Mouse (Mus musculus) CH12.LX (cell line): ENCODE measurements around the gene Zfpm1. TPM values are rescaled to one million over a fixed set of nuclear protein-coding genes. Genes with fewer than 3 reads are reported as not detected.

Source experiments
- DNase-seq: peaks from one replicate; pipeline ENCODE4 v3.0.0-alpha.2; 2013; ENCODE audit errors: extremely low read depth
- H3K27ac ChIP-seq: 2 replicates; pipeline ENCODE4 v1.5.1; 2012; ENCODE audit warnings: low read depth, mild to moderate bottlenecking, control low read depth, moderate library complexity; ENCODE audit not compliant: insufficient read depth
- H3K27me3 ChIP-seq: replicated peaks from 2 replicates; pipeline ENCODE3; 2012; ENCODE audit warnings: inconsistent platforms
- H3K36me3 ChIP-seq, 2 experiments: replicated peaks in 1 of 2; 2 replicates each; pipeline versions ENCODE3 to v1.6.1; 2012; ENCODE audit warnings: inconsistent platforms in 1 of 2, low read length in 1 of 2, mild to moderate bottlenecking in 1 of 2, mixed read lengths in 1 of 2, moderate library complexity in 1 of 2; ENCODE audit not compliant: control insufficient read depth in 1 of 2, insufficient read depth in 1 of 2
- H3K4me1 ChIP-seq, 2 experiments: 2 replicates each; pipeline ENCODE4 v1.6.1; 2012; ENCODE audit warnings: inconsistent platforms in 1 of 2, moderate library complexity in 1 of 2; ENCODE audit not compliant: insufficient read depth in 2 of 2, control insufficient read depth in 1 of 2
- H3K4me2 ChIP-seq: 2 replicates; pipeline ENCODE4 v1.6.1; 2012; ENCODE audit warnings: low read depth, mild to moderate bottlenecking, control low read depth; ENCODE audit not compliant: poor library complexity, insufficient read depth, severe bottlenecking
- H3K4me3 ChIP-seq, 3 experiments: fragments of 150-350 bp in 1 of 3; sonication (generic) in 1 of 3; replicated peaks in 1 of 3; 2 replicates each; pipeline versions ENCODE3 to v1.5.1; 2011 to 2012; ENCODE audit warnings: low read depth in 2 of 3, low read length in 2 of 3, mild to moderate bottlenecking in 2 of 3, moderate library complexity in 2 of 3, control low read depth in 1 of 3, improper control_type of control experiment in 1 of 3, inconsistent platforms in 1 of 3, mixed read lengths in 1 of 3; ENCODE audit not compliant: poor library complexity in 1 of 3
- H3K79me2 ChIP-seq: replicated peaks from 2 replicates; pipeline ENCODE4 v1.6.1; 2012; ENCODE audit warnings: mild to moderate bottlenecking, moderate library complexity; ENCODE audit not compliant: control insufficient read depth, poor library complexity, insufficient read depth, severe bottlenecking; ENCODE audit errors: extremely low read depth
- H3K9ac ChIP-seq: 2 replicates; pipeline ENCODE4 v1.6.1; 2012; ENCODE audit warnings: low read depth, mild to moderate bottlenecking, control low read depth, moderate library complexity; ENCODE audit not compliant: insufficient read depth
- H3K9me3 ChIP-seq: replicated peaks from 2 replicates; pipeline ENCODE3; 2012; ENCODE audit warnings: low read length, inconsistent platforms, mixed read lengths
- BHLHE40 ChIP-seq: IDR thresholded peaks from 2 replicates; pipeline ENCODE4 v1.6.1; 2011; ENCODE audit warnings: mild to moderate bottlenecking, low read depth, low read length, improper control_type of control experiment
- CHD1 ChIP-seq: IDR thresholded peaks from 2 replicates; pipeline ENCODE4 v1.6.1; 2012; ENCODE audit warnings: low read depth, low read length, improper control_type of control experiment, inconsistent platforms
- CHD2 ChIP-seq: IDR thresholded peaks from 2 replicates; pipeline ENCODE4 v1.6.1; 2011; ENCODE audit warnings: low read length, improper control_type of control experiment
- CTCF ChIP-seq, 2 experiments: IDR thresholded peaks in 1 of 2; conservative IDR thresholded peaks in 1 of 2; 2 replicates each; pipeline ENCODE4 v1.5.1; 2011 to 2012; ENCODE audit warnings: low read depth in 2 of 2, low read length in 2 of 2, improper control_type of control experiment in 1 of 2, inconsistent platforms in 1 of 2, mild to moderate bottlenecking in 1 of 2, moderate library complexity in 1 of 2
- E2F4 ChIP-seq: IDR thresholded peaks from 2 replicates; pipeline ENCODE4 v1.6.1; 2011; ENCODE audit warnings: low read depth, low read length, improper control_type of control experiment; ENCODE audit not compliant: insufficient replicate concordance
- ELF1 ChIP-seq: IDR thresholded peaks from 2 replicates; pipeline ENCODE4 v1.6.1; 2014; ENCODE audit warnings: low read depth, mild to moderate bottlenecking, inconsistent platforms, low read length, improper control_type of control experiment
- EP300 ChIP-seq: IDR thresholded peaks from 2 replicates; pipeline ENCODE4 v1.6.1; 2011; ENCODE audit warnings: low read length, improper control_type of control experiment
- ETS1 ChIP-seq: conservative IDR thresholded peaks from 2 replicates; pipeline ENCODE4 v1.6.1; 2012; ENCODE audit warnings: low read depth, mild to moderate bottlenecking, inconsistent platforms, low read length, improper control_type of control experiment, moderate library complexity
- GABPA ChIP-seq: IDR thresholded peaks from 2 replicates; pipeline ENCODE4 v1.6.1; 2012; ENCODE audit warnings: low read depth, low read length, improper control_type of control experiment, inconsistent platforms; ENCODE audit not compliant: insufficient replicate concordance
- HCFC1 ChIP-seq: IDR thresholded peaks from 2 replicates; pipeline ENCODE4 v1.6.1; 2012; ENCODE audit warnings: low read depth, mild to moderate bottlenecking, inconsistent platforms, low read length, improper control_type of control experiment
- IRF4 ChIP-seq: IDR thresholded peaks from 2 replicates; pipeline ENCODE4 v1.6.1; 2014; ENCODE audit warnings: low read depth, mild to moderate bottlenecking, inconsistent platforms, low read length, improper control_type of control experiment
- JUND ChIP-seq: conservative IDR thresholded peaks from 2 replicates; pipeline ENCODE4 v1.6.1; 2011; ENCODE audit warnings: low read depth, low read length, improper control_type of control experiment
- MAFK ChIP-seq: IDR thresholded peaks from 2 replicates; pipeline ENCODE4 v1.6.1; 2011; ENCODE audit warnings: low read length, improper control_type of control experiment; ENCODE audit not compliant: insufficient replicate concordance
- MAX ChIP-seq: IDR thresholded peaks from 2 replicates; pipeline ENCODE4 v1.6.1; 2011; ENCODE audit warnings: low read length, improper control_type of control experiment
- MAZ ChIP-seq: IDR thresholded peaks from 2 replicates; pipeline ENCODE4 v1.6.1; 2012; ENCODE audit warnings: low read depth, mild to moderate bottlenecking, inconsistent platforms, low read length, improper control_type of control experiment, moderate library complexity
- MEF2A ChIP-seq: IDR thresholded peaks from 2 replicates; pipeline ENCODE4 v1.6.1; 2014; ENCODE audit warnings: low read depth, mild to moderate bottlenecking, inconsistent platforms, low read length, improper control_type of control experiment, borderline replicate concordance
- MXI1 ChIP-seq: IDR thresholded peaks from 2 replicates; pipeline ENCODE4 v1.6.1; 2011; ENCODE audit warnings: mild to moderate bottlenecking, low read depth, low read length, improper control_type of control experiment
- PAX5 ChIP-seq: IDR thresholded peaks from 2 replicates; pipeline ENCODE4 v1.6.1; 2012; ENCODE audit warnings: low read length, inconsistent platforms, mixed read lengths
- POLR2A ChIP-seq: IDR thresholded peaks from 2 replicates; pipeline ENCODE4 v1.6.1; 2011; ENCODE audit warnings: low read depth, mild to moderate bottlenecking, improper control_type of control experiment, low read length
- POLR2AphosphoS2 ChIP-seq: IDR thresholded peaks from 2 replicates; pipeline ENCODE4 v1.6.1; 2011; ENCODE audit warnings: low read depth, low read length, improper control_type of control experiment
- SMC3 ChIP-seq: IDR thresholded peaks from 2 replicates; pipeline ENCODE4 v1.6.1; 2011; ENCODE audit warnings: low read depth, low read length, improper control_type of control experiment
- USF1 ChIP-seq: IDR thresholded peaks from 2 replicates; pipeline ENCODE4 v1.6.1; 2014; ENCODE audit warnings: low read depth, mild to moderate bottlenecking, inconsistent platforms, low read length, improper control_type of control experiment
- ZC3H11A ChIP-seq: IDR thresholded peaks from 2 replicates; pipeline ENCODE4 v1.6.1; 2012; ENCODE audit warnings: low read depth, mild to moderate bottlenecking, inconsistent platforms, low read length, improper control_type of control experiment
- dilution Hi-C: fragments of 300-500 bp; cut with MboI; formaldehyde crosslinking; loops from 2 replicates; pipeline ENCODE4 v1.14.3; 2020; ENCODE audit warnings: low sequenced_read_pairs; ENCODE audit not compliant: extremely low pct_unique_long_range_greater_than_20kb, extremely low pct_ligation_motif_present
- in situ Hi-C: fragments of 300-500 bp; cut with MboI; formaldehyde crosslinking; loops from 3 replicates; pipeline ENCODE4 v1.14.3; 2019; ENCODE audit warnings: low sequenced_read_pairs, low pct_ligation_motif_present, low pct_unique_long_range_greater_than_20kb, mixed read lengths
- polyA plus RNA-seq: library from polyadenylated mRNA; unstranded; fragments of >175 nt; gene quantifications from 2 replicates; pipeline ENCODE4 v1.2.1, GENCODE M21; 2012; ENCODE audit warnings: low read depth; ENCODE audit not compliant: insufficient read length
- total RNA-seq, 2 experiments: library from RNA; depleted of rRNA; stranded (reverse); fragments of 300-350 nt in 1 of 2; fragments of >200 nt in 1 of 2; gene quantifications; 2 replicates each; pipeline ENCODE4 v1.2.3; 2012 to 2014

The Zfpm1 gene
- total and polyA plus RNA-seq, 3 experiments = 11.0 to 63.5 (median 30.1) TPM

GRCm38 (mm10) chr8:122362271-122362670 is 80.3 kb downstream of the Zfpm1 start:
- Histone ChIP-seq H3K36me3 (peaks cover 0 to 6% of the 10 kb centered on the region in 2 experiments), H3K27me3 (no peaks in the 10 kb centered on the region), H3K79me2 (no peaks in the 10 kb centered on the region), H3K9ac (no peak overlapping the region), H3K4me3 (no peak overlapping the region), H3K27ac (no peak overlapping the region), H3K4me2 (no peak overlapping the region), H3K4me1 (peaks cover 15 to 20% of the 10 kb centered on the region in 2 experiments), H3K9me3 (peaks cover 5% of the 10 kb centered on the region)
- TF ChIP-seq MAFK (no peak), MXI1 (no peak), IRF4 (no peak), BHLHE40 (no peak), USF1 (no peak), MEF2A (no peak), ELF1 (no peak), ETS1 (no peak), MAX (no peak), E2F4 (no peak), POLR2AphosphoS2 (no peak), MAZ (no peak), CTCF (conservative IDR thresholded peaks at IDR 0.05 in 1 of 2, IDR thresholded peaks at IDR 0.05 in 1 of 2; ENCODE audit: low read depth in 2 of 2, low read length in 2 of 2) (no peak)
- in situ Hi-C loops (no loop called here), dilution Hi-C loops (no loop called here)
- no peak for DNase-seq

DNA sequence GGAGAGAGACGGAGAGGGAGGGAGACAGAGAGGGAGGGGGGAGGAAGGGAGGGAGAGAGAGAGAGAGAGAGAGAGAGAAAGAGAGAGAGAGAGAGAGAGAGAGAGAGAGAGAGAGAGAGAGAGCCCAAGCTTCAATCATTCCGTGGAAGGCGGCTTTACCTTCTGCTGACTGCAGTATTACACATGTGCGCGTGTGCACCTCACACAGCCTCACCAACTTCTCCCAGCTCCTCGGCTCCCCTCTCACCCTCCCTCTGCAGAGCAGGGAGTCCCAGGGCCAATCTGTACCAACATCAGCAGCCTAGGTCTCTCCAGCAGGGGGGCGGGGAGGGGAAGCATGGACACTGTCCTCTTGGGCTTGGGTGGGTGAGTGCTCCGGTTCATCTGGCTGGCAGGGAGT is 81.0 kb downstream of the Zfpm1 start:
- TF ChIP-seq ZC3H11A (no peak), E2F4 (no peak), CHD1 (no peak), MEF2A (no peak), JUND (no peak), CHD2 (no peak), PAX5 (no peak), HCFC1 (no peak), POLR2A (no peak), EP300 (no peak), GABPA (no peak), SMC3 (no peak), MAZ (no peak)
- TF ChIP-seq, all 38 proteins: peak for 0
- Histone ChIP-seq H3K4me3 (no peak overlapping the region), H3K9ac (no peak overlapping the region), H3K27ac (no peak overlapping the region), H3K4me2 (no peak overlapping the region), H3K9me3 (peaks cover 5% of the 10 kb centered on the region), H3K4me1 (peaks cover 15 to 20% of the 10 kb centered on the region in 2 experiments), H3K27me3 (no peaks in the 10 kb centered on the region), H3K36me3 (peaks cover 0 to 6% of the 10 kb centered on the region in 2 experiments), H3K79me2 (no peaks in the 10 kb centered on the region)
- no peak for DNase-seq
- in situ Hi-C loops = no loop called here
- dilution Hi-C loops = no loop called here
